Mouse (Mus musculus) adrenal gland, postnatal 14 days (tissue): ENCODE data around the gene Dmbx1. TPM values are rescaled to one million over a fixed set of nuclear protein-coding genes. Genes with fewer than 3 reads are reported as not detected.

Source experiments
- DNase-seq: peaks from one replicate; pipeline ENCODE4 v3.0.0; 2021; ENCODE audit warnings: mixed read lengths
- long read RNA-seq, 2 experiments: library from polyadenylated mRNA; stranded (forward); transcript quantifications; one replicate each; pipeline ENCODE4 v2.0.0; 2021
- total RNA-seq: library from RNA; stranded (reverse); gene quantifications from 2 replicates; pipeline ENCODE4 v1.2.3, GENCODE M21; 2021

Dmbx1 gene
- total RNA-seq, result not detected in 2 replicates
- long read RNA-seq, experiment 1, result 0 reads
- long read RNA-seq, experiment 2, result 0 reads

DNA sequence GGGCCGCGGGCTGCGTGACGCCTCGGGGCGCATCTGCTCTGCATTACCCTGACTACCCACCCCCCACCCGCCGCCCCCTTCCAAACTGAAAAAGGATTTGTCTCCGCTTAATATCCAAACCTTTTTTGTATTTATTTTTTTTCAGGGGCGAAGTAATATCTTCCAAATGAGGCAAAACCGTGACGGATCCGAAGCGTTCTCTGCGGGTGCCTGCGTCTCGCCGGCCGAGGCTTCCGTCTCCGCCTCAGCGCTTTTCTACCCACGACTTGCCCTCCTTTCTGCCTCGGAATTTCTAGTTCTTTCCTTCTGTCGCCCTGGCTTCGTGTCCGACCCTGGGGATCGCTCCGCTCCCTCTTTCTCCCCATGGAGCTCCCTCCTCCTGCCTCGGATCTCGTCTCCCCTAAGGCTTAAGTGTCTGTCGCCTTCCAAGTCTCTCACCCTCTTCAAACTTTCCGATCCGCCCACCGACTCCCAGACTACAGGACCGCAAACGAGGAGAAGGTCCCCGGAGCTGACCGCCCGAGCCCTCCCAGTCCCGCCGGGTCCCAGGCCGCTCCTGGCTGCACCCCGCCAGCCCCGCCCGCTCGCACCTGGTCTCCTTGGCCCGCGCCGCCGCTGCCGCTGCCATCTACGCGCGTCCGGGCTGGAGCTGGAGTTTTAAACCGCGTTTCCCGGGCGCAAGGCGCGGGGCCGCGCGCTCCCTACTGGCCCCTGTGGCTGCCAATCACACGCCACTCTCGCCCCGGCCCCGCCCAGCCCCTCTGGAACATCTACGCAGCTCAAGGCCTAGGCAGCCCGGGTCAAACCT lies at the start of gene Dmbx1:
Gene Dmbx1, minus strand, starts transcription at position 632 of the 808 bp plus-strand sequence.
- DNase-seq, result peak; percentile 44

- DNase-seq, result no peak
Observed at GRCm38 (mm10) chr4:115989382-115989781, 49.7 kb upstream of the Dmbx1 start.

GRCm38 (mm10) chr4:115987858-115988530 lies 48.3 kb upstream of the Dmbx1 start:
- DNase-seq, result no peak

DNA sequence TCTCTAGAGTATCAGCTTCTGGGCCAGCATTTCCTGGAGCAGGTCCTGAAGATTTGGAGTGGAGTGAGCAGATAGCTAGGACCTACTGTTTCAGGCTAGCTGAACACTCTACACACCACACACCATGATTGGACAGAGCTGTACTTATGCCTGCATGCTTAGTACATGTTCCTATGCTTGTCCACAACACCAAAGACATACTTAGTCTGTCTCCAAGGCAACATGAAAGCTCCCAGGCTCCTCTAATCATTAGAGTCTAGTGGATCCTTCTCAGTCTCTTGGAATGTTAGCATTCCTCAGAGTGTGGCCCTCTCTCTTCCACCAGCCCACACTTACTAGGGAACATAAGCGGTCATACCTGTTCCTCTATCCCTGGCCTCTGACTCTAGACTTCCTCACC lies 47.7 kb upstream of the Dmbx1 start:
- no peak for DNase-seq

DNA sequence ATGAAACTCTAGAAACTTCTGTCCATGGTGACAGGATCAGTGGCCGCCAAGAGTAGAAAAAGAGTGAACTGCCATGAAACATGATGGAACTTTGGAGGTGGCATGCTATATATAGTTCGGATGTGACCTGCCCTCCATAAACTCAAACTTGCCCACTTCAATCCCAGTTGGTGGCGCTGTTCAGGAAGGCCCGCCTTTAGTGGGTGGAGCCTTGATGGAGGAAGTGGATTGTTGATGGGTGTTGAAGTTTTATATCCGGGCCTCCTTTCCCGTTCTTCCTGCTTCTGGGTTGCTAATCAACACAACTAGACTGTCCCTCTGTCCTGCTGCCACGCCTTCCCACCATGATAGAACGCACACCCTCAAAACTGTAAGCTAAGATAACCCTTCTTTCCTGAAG lies 45.2 kb upstream of the Dmbx1 start:
- DNase-seq, result peak; percentile 29

DNA sequence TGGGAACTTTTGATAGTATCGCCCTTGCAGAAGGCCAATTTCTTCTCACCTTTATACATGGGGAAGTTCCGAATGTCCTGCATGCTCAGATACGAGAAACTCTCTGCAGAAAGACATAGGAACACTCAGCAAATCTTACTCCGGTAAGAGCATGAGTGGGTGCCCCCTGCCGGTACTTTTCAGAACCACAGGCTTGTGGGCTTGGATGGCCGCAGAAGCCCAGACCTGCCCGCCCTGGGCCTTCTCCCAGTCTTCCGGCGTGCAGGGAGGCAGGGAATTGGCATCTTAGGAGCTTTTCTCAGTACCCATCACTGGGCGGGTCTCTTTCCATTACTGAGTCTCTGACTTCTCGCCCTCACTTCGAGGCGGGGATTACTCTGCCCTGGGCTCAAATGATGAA lies 44.4 kb upstream of the Dmbx1 start:
- DNase-seq, result peak; percentile 89

DNA sequence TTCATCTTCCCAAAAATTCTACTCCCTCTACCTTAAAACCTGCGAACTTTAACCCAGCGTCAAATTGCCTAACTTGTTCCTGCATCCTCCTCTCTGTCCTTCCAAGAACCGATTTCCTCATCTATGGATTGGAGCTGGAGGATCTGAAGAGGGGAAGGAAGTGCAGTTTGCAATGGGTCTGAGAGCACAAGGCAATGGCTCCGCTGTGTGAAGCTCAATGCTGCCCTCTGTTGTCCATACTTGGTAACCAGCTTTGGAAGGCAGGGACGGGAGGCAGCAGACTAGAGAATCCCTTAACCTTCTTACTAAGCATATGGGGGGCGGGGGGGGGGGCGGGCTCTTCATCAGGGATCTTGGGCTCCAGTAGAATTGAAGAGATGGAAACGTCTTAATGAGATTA lies 41.0 kb upstream of the Dmbx1 start:
- DNase-seq, result peak; percentile 79

GRCm38 (mm10) chr4:115979437-115979836 lies 39.7 kb upstream of the Dmbx1 start:
- DNase-seq, result peak; percentile 10

GRCm38 (mm10) chr4:115978911-115979310 lies 39.2 kb upstream of the Dmbx1 start:
- no peak for DNase-seq

DNA sequence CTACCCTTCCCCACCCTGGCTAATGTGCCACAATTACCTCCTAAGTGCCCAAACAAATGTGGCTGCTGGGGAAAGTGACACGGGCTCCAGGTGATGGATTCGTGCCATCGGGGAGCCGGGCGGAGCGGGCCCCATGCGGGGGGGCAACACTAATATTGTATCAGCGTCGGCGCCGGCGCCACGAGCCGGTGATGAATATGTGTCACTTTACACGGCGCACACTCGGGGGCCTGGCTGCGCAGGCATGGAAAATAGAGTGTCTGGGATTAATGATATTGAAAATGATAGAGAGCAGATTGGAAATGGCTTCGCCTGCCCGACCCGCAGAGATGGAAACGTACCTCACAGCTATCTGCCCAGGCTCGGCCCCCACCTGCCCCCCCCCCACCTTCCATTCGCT lies 32.8 kb upstream of the Dmbx1 start:
- DNase-seq, result no peak

DNA sequence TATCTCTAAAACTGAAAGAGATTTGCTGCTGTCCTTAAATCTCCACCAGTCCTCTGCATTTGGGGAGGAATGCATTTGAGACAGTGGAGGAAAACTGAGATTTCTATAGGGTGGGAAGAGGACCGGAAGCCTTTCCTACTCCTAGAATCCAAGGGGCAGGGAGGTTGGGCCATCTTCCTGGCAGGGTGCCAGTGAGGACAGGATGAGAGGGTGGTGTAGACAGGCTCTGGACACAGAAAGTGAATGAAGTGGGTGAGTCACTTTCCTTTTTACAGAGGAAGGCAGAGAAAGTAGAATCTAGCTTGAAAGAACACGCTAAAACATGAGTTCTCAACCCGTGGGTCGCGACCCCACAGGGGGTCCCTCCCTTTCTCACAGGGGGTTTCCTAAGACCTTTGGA lies 24.7 kb upstream of the Dmbx1 start:
- DNase-seq, result peak; percentile 49

- no peak for DNase-seq
Observed at GRCm38 (mm10) chr4:115963751-115964150, 24.0 kb upstream of the Dmbx1 start.

DNA sequence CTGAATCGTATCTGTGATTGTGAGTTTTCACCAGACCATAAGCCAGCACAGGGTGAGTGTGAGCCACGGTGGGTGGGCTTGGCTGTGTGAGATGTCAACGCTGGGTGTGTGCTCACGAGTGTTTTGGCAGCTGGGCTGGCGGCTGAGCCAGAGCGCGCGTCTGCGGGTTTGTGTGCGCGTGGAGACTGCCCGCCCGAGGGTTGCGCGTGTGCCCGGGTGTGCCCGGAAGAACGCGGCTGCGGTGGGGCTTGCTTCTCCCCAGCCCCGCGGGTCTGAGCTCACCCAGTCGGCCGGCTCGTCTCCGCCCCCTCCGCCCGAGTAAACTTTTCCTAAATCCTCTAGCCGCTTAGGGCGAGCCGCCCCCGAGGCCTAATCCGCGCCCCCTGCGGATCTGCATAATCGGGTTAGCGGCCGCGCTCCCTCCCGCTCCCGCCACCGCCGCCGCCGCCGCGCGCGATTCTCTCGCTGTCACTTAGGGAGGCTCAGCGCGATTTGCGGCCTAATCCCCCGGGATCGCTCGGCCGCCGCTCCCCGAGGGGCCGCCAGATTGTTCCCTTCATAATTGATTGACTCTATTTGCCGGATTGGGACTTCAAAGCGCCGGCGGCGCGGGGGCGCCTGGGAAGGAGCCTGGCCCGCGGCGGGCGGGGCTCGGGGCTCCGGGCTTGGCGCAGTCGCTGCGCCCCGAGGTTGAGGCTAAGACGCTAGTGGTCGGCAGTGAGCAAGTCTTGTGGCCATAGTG lies 23.1 kb upstream of the Dmbx1 start:
- DNase-seq, result peak; percentile 56

DNA sequence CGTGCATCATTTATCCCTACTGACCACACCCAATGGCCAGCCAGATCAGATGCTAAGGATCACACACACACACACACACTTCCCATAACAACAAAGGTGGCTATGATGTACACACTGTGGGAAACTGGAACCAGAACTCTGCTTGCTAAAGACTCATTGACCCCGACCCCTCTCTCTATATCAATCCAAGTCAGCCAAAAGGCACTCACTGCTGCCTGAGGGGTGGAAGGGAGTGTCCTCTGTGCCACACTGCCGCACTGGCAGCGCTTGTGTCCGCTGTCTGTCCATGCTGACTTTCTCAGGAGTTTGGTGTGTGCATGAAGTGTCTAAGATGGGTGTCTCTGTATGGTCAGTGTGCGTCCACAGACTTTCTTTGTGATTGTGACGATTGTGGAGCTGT lies 22.3 kb upstream of the Dmbx1 start:
- no peak for DNase-seq

- DNase-seq, result no peak
Observed at GRCm38 (mm10) chr4:115959546-115959945, 19.8 kb upstream of the Dmbx1 start.

DNA sequence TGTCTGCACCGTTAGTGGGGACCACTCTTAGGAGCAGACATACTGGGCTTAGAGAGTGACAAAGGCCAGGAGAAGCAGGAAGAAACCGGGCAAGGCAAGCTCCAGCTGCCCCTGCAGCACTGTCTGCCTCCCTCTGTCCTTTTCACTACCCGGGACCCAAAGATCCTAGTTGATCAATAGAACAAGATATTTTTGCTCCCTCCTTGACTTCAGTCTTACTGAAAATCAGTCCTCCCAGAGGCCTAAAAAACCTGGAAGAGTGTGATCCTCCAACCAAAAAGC lies 15.7 kb upstream of the Dmbx1 start:
- no peak for DNase-seq

DNA sequence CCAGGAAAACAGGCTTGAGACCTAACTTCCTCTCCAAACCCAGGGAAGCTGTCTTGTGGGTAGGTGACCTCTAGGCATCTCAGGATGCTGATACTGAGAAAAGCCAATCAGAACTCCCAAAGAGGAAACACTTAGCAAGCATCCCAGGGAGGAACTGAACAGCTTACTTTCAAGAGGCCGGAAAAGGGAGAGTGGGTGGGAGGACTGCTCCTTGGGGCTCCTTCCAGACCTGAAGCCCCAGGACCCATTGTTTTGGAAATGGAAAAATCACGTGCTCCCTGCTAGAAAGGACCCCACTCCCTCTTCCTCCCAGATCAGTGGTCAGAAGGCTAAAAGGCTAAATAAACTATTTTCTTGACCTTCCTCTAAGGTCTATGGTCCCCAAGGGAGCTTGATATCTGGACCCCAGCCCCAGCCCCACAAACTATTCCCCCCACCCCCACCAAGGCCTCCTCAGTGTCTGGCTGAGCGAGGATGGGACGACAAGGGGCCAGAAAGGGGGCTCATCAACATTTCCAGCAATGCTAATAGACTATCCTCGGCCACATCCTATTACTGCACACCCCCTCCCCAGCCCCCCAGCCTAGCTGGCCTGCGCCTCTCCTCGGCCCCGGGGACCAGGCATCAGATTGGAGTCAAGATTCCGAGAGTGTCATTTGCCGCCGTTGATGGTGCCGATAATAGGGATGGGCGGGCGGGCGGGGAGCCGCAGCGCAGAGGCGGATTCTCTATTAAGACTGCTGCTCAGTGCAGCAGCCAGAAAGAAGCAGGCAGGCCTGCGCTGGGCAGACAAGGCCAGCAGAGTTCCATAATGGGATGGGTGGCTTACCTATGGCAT lies 15.1 kb upstream of the Dmbx1 start:
- no peak for DNase-seq

GRCm38 (mm10) chr4:115953559-115953958 lies 13.8 kb upstream of the Dmbx1 start:
- DNase-seq, result no peak

- peak; percentile 66 for DNase-seq
Observed at GRCm38 (mm10) chr4:115952758-115953157, 13.0 kb upstream of the Dmbx1 start.

DNA sequence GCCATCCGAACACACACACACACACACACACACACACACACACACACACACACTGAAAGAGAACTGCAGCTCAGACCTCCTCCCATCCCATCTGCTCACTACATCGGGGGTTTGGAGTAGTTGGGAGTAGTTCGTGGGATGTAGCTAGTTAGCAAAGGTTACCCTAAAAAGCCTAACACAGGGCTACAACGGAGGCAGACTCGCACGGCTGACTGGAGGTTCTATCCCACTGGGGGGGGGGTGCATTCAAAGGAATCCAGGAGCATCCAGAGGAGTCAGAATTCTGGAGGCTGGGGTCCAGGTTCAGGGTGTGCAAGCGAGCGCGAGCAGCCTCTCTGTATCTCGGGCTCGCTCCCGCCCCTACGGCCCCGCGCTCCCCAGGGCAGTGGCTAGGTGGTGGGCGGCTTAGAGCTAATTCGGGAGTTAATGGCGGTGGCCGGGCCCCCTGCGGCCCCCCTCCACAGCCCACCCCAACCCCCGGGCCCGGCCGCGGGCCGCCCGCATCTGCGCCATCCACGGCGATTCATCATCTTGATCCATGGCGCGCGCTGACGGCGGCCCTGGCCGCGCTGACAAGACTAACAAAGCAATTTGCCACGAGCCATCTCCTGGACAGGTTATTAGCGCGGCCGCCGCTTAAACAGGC lies 4.1 kb upstream of the Dmbx1 start:
- DNase-seq, result no peak

DNA sequence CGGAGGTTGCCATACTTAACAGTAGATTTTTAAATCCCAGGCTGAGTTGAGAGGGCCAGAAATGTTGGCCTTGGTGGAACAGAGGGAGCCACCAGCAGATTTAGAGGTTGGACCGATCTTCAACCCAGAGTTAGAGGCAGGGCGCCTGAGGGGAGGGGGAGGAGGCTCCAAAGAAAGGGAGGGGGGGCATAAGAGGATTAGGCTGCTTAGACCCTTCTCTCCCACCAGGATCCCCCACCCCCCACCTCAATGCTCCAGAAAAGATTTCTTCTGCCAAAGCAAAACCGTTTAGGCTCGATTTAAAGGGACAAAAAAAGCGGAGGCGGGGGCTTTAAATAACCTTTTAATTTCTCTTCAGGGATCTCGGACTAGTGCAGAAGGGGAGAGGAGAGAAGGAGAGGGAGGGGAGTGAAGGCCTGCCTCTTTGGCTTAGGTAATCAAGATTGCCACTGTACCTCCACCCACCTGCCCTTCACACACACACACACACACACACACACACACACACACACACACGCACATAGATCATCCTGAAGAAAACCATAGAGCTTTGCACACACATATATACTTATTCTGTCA lies 1.6 kb upstream of the Dmbx1 start:
- DNase-seq, result no peak
